Mouse (Mus musculus): Measurements from ENCODE around the gene Insrr.

Gene Insrr

DNA sequence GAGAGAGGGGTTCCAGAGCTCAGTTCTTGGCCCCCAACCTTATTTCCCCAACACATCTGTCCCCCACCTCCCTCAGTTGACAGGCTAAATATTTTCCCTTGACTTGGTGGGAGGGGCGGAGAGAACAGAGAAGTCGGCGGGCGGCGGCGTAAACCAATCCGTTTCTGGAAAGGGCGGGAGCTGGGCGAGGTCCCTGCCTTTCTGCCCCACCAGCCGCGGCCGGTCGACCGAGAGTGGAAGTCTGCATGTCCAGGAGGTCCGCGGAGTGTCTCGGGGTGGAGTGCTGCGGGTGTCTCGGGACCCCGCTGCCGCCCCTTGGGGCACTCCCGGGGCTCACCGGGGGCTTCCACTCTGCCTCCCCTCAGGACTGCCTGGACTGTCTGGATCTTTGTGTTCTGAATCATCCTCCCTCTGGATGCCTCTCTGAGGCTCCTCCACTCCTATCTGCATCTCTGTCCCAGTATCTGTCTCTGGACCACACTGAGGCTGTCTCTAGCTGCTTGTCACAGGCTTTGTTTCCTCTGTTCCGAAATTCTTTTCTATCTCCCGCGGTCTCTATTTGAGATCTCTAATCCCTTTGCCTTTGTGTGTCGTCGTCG, at the start of gene Insrr:
TSS of gene Insrr (plus strand) at position 216 of the 599 bp plus-strand sequence.
- no peak for DNase-seq (ENCODE audit: extremely low spot score, low read depth, low spot score)

DNA sequence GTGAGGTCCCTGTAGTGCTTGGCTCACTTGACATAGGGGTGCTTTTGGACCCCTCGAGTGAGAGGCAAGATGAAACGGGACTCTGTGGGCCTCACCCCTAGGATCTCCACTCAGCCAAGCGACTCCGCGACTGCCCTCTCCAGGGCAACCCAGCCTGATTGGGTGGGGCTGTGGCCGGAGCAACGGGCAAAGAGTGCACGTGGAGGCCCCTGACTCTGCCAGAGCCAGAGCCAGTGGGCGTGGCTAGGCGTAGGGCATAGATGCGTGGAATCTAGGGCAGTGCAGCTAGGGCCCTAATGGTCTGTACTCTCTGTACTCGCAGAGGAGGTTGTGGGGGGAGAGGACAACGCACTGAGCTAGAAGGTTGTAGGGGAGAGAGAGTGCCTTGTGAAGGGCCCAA, 48.3 kb upstream of the Insrr start, which contains the start of gene Lrrc71:
TSS of gene Lrrc71 (minus strand) at position 195 of the 400 bp plus-strand sequence.
- DNase-seq (ENCODE audit: extremely low spot score, low read depth, low spot score): no peak

DNA sequence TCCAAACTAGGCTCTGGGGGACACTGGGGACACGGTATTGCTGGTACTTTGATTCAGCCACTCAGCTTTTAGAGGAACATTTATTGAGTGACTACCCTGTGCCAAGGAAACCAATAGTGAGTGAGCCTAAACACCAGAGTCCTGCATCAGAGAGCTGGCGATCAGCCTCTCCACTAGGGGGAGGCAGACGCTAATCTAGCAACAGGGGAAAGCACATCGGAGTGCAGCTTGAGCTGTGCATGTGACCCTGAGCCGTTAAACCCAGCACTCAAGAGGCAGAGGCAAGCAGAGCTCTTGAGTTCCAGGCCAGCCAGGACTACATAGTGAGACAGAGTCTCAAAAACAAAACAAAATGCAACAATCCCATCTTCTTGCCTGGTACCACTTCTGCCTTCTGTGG, 47.7 kb upstream of the Insrr start:
- no peak for DNase-seq (ENCODE audit: extremely low spot score, low read depth, low spot score)

DNA sequence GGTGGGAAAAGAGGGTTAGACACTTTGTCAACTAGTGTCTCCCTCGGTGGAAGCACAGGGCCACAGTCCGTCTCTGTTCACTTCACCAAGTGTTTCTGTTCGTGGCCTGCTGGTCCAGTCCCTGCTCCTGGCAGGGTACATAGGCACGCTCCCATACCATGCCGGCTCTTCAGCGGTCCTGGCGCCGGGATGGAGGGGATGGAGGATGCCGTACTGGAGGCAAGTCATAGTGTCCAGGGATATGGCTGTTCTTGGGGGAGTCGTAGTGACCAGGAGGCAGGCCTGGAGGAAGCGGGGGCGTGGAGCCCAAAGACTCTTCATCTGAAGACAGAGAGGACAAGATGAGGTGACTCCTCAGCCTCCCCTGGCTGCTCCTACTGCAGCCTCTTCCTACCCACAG, 46.8 kb upstream of the Insrr start:
- DNase-seq (ENCODE audit: extremely low spot score, low read depth, low spot score): no peak

DNA sequence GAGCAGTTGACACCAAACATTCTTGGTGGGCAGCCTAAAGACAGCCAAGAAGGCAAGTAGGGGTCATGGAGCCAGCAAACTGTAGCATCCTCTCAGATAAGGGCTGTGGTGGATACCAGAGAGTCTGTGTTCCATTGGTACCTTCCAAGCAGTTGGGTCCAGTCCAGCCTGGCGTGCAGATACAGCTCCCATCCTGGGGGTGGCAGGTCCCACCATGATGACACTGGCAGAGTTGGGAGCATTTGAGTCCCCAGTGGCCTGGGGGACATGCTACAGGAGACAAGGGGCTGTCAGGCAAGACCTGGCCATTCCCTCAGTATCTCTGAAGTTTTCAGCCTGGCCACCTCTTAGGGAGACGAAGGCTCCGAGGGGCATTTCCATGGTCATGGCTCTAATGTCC, 44.2 kb upstream of the Insrr start:
- no peak for DNase-seq (ENCODE audit: extremely low spot score, low read depth, low spot score)

DNA sequence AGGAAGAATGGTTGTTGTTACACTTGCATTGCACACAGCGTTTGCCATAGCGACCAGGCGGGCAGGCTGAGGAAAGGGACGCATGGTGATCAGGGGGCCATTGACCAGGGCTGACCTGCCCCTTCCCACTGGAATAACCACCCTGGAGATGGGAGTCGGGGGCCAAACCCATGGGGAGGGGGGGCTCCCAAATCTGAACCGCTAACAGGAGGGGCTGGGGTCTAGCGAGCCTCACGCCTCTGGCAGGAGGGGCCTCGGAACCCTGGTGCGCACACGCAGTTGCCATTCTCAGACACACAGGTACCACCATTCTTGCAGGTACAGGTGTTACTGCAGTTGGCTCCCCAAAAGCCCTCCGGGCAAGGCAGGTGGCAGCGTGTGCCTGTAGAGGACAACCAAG, 42.9 kb upstream of the Insrr start:
- DNase-seq (ENCODE audit: extremely low spot score, low read depth, low spot score): no peak

DNA sequence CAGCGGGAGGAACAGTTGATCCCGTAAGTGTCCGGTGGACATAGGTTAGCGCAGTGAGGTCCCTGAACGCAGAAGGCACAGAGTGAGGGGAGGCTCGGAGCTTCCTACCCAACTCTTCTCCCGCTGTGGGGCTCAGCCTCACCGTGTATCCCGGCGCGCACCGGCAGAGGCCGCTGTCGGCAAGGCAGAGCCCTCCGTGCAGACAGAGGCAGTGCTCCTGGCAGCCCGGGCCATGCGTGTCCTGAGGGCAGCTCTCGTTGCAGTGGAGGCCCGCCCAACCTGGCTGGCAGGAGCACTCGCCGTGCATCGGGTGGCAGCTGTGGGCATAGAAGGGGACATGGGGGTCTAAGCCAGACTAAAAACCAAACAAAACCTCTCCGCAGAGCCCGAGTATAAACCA, 40.8 kb upstream of the Insrr start:
- no peak for DNase-seq (ENCODE audit: extremely low spot score, low read depth, low spot score)

DNA sequence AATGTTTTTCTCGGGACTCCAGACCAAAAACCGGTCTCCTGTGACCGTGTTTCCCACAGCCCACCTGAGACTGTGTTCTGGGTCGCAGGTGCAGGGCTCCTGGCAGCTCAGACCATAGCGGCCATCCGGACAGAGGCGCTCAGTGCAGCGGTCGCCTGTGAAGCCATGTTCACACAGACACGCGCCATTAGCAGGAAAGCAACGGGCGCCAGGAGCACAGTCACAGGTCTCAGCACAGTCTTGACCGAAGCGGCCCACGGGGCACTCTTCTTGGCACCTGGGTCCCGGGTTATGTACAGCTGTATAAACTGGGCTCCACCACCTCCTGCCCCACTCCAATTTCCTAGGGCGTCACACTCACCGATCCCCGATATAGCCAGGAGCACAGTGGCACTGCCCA, 40.3 kb upstream of the Insrr start:
- DNase-seq (ENCODE audit: extremely low spot score, low read depth, low spot score): no peak

DNA sequence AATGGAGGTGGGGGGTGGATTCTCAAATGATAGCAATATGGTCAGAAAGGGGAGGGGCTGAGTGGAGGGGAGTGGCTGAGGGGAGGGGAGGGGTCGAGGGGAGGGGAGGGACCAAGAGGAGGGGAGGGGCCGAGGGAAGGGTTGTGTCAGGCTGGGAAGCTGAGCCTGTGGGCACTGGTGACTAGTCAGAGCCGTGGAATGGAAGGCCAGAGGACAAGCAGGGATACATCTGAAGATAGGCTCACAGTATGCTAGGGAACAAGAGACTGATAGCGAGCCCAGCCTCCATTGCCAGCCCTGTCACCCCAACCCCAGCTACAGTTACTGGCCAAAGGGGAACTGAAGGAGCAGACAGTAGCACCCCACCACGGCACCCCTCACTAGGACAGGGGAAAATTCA, 38.1 kb upstream of the Insrr start:
- no peak for DNase-seq (ENCODE audit: extremely low spot score, low read depth, low spot score)

DNA sequence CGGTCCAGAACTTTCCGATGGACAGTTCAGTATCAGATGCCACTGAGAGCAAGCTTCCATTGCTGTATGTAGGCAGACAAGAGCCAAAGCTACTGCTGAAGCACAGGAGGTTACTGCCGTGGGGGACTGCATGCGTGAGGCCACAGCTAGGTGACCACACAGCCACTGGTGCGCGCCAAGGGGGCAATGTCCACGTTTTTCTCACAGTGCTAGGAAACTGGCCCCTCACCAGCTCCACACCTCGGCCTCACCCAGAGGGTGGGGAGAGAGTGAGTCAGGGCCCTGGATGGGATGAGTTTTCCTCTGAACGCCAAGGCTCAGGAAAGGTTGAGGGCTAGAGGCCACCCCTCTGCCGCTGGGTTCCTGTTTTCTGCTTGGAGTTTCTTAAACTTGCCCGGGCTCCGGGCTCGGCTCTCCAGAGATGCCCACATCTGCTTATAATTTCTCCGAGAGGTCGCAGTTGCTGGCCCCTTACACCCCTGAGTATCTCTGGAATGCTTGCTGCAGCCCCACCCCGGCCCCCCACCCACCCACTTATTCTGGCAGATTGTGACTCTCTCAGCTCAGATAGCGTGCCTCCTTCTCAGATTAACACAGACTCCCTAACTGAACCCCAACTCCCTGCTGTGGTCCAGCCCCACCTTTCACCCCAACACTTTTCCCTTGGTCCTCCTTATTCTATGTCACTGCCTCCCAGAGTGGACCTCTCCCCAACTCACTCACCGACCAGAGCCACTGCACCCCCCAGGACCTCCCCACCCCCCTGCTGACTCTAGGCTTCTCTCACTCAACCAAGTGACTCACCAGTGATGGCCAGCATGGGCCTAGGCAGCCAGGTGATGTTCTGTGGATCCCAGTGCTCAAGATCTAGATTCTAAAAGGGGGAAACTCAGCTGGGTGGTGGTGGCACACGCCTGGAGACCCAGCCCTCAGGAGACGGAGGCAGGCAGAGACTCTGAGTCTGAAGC, 35.1 kb upstream of the Insrr start:
- no peak for DNase-seq (ENCODE audit: extremely low spot score, low read depth, low spot score)

DNA sequence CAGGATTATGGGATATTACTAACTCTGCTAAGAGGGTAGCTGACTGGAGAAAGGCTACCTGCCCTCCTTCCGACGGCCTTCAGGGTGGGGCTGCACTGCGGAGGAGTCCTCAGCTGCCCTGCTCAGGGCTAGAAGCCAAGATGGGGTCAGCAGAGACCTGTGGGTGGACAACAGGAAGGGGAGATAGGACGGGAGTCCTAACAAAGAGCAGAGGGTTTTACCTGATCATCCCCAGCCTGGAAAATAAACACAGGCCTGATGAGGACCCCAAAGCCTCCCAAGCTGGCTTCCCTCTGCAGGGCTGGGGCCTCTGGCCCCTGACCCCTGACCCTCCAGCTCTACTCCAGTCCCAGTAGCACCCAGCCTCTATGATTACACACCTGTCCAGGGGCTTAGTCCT, 33.5 kb upstream of the Insrr start:
- DNase-seq (ENCODE audit: extremely low spot score, low read depth, low spot score): no peak

DNA sequence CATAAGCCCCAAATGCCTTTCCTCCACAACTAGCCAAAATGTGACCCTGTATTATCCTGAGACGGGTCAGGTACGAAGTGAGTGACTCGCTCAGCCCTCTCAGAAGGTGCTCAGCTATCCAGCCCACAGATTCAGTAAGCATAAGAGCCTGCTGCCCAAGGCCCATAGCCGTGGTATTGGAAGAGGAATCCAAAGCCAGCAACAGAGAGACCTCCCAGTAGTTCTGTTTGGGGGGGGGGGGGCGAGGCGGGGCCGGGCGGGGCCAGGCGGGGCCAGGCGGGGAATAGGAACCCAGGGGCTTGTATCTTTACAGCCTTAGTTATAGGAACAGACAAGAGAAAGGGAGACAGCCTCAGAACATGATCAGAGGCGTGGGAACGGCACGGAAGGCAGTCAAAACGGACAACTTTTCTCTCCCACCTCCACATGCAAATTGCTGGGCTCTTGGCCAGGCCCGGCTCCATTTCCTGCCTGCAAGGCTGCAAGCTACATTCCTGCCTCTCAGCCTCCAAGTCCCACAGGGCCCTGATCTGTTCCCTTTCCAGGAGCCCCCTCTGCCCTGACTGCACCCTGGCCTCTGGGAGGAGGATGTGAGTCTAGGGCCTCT, 33.0 kb upstream of the Insrr start:
- no peak for DNase-seq (ENCODE audit: extremely low spot score, low read depth, low spot score)

DNA sequence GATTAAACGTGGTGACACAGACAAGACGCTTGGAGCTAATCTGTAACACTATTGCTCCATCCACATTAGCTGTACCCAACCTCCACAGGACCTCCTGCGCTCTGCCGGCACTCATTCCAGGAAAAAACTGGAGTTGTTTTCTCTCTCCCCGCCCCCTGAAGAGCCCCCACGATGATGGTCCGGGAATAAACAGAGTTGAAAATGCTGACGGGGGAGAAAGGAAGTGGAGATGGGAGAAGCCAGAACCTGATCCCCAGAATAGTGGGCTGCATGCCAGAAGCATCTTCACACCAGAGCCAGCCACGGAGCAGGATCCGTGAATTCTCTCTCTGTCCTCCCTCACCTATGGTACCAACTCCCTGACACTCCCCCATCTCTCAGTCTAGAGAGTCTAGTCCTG, 32.2 kb upstream of the Insrr start:
- no peak for DNase-seq (ENCODE audit: extremely low spot score, low read depth, low spot score)

DNA sequence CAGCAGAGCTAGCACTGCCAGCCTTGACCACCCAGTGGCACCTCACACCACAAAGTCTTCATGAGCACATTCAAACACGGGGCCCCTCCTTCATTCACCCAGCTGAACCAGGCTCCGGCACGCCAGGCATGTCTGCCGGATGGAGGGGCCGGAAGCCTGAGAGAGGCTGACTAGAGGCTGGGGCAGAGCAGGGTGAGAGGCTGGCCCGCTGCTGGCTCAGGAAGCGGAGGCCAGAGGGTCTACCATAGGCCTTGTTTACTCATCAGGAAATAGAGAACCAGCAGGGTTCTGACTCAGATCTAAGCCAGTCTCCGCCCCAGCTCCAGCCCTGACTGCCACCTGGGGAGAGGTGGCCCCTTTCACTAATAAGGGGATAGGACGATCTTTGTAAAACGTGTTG, 31.7 kb upstream of the Insrr start:
- no peak for DNase-seq (ENCODE audit: extremely low spot score, low read depth, low spot score)

DNA sequence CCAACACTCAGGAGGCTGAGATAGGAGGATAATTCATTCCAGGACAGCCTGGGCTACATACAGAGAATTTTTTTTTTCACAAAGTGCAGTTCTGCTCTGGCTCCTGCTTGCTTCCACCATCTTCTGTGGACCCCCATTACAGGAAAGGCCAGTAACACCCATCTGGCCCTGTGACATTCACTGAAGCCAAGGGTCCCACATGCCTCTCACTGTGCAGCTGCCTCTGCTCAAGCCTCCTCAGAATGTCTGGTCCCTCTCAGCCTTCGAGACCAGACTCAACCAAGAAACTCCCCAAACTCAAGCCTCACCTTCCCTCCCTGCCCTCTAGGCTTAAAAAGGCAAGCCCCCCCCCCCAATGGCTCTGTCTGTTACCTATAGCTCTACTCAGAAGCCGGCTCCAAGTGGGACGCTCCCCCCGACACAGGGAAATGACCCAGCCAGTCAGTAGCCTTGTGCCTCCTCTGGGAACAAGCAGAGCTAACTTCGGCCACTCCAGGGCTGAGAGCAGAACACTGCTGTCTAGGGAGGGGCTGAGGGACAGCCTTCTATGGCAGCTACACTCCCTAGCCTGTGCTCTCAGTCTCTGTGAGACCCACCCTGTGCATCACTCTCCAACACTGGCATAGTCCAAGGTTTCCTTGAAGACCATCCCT, 31.0 kb upstream of the Insrr start:
- DNase-seq (ENCODE audit: extremely low spot score, low read depth, low spot score): no peak

DNA sequence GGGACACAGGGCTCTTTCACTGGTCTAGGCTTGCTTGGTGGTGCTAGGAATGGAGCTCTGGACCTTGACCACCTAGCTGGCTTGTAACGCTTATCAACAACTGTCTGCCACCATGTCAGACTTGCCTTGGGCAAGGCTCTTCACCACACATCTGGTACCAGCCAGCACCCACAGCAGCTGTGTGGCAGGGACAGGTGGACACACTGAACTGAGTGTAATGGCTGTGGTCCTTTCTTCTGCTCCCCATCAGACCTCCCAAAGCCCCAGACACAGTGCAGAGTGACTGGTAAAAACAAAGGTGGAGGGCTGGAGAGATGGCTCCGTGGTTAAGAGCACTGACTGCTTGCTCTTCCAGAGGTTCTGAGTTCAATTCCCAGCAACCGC, 30.5 kb upstream of the Insrr start:
- DNase-seq (ENCODE audit: extremely low spot score, low read depth, low spot score): no peak

DNA sequence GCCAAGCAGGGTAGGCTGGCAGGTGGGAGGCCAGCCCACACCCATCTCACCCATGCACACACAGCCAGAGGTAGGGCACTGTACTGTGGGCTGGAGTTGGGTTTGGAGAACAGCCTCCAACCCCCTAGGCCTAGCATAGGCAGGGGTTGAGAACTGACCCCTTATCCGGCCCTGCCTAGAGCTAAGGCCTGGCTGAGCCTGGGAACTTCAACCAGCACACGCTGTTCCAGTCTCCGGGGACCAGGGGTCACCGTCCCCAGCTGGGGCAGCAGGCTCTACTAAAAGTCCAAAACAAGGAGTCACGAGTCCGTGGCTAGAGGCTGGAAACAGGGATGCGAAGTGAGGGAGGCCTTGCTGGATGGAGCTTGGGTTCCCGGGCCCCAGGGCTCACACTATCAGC, 29.0 kb upstream of the Insrr start:
- DNase-seq (ENCODE audit: extremely low spot score, low read depth, low spot score): no peak

DNA sequence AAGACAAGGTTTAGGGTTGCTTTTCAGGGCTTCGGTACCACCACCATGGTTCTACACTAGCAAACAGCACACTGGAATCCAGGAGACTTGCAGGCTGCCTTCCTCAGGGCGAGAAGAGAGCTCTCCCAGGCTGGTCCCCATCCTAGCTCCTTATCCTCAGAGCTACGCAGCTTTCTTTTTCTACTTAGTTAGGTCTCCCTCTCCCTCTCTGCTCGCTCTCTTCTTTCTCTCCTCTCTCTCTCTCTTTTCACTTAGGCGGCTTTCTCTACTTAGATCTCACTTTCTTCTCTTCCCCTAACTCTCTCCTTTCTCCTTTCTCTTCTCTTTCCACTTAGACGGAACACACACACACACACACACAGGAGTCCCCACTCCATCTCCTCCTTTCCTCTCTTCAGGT, 28.3 kb upstream of the Insrr start:
- no peak for DNase-seq (ENCODE audit: extremely low spot score, low read depth, low spot score)

DNA sequence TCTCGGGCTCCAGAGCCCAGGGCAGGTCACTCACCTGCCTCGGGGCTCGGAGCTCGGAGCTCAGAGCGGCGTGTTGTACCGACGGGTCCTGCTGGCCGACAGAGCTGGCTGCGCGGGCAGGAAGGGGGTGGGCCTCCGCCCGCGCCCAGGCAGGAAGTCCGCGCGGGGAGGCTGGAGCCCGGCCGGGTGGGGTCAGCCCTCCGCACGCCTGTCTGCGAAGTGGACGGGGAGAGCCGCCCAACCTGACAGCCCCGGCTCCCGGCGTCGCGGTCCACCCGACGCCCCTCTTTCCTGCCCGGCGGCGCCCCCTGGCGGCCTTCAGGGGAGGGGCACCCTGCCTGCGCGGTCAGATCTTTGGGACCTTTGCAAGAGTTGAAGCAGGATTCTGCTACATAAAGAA, 27.9 kb upstream of the Insrr start:
- no peak for DNase-seq (ENCODE audit: extremely low spot score, low read depth, low spot score)

DNA sequence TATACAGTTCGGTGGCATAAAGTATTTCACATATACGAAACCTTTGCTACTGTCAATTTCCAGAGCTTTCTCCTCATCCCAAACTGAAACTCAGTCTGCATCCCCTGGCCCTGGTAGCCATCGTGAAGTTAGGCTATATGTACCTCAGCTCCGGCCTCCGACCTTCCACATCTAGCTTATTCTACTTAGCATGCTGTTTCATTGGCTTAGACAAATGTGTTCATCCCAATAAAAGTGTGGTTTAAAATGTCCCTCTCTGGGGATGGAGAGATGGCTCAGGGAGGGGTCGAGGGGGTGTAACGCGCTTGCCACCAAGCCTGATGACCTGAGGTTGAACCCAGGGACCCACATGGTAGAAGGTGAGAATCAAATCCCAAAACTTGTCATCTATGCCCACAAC, 27.2 kb upstream of the Insrr start:
- no peak for DNase-seq (ENCODE audit: extremely low spot score, low read depth, low spot score)

DNA sequence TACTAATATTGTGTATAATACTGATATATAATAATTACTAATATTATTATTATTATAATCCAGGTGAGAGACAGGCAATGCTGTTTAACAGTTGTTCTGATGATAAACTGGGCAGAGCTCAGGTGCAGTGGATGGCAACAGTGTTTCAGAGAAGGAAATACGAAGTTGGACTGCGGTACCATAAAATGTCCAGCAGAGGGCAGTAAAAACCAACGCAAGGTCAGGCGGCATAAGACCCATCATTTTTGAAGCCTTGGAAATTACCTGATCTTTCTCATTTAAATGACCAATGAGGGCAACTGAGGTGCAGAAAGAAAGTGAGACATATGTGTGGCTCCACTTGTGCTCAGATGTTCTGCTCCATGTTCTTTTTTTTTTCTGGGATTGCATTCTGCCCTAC, 26.5 kb upstream of the Insrr start:
- DNase-seq (ENCODE audit: extremely low spot score, low read depth, low spot score): no peak

DNA sequence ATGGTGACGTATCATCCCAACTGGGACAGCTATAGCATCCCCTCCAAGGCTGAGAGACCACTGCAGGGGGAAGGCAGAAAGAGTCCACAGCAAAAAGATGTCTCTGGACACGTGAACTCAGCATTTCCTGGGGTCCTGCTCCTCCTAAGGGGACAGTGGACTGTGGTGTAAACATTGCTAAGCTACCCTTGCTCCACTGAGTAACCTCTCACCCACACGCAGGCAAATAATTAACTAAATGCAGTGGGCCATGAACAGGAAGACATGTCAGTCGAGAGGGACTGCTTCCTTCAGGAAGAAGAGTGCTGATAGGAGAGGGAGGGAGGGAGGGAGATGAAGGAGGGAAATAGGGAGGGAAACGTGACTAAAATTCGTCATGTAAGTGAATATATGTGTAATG, 25.7 kb upstream of the Insrr start:
- no peak for DNase-seq (ENCODE audit: extremely low spot score, low read depth, low spot score)
